Mouse (Mus musculus) kidney, embryonic 16.5 days (tissue): Measurements from ENCODE around the gene Intu. TPM values are rescaled to one million over a fixed set of nuclear protein-coding genes. Genes with fewer than 3 reads are reported as not detected.
A peak's percentile ranks its signal among the peaks of the same experiment; 100 is the strongest.

Experiments
- ATAC-seq: fragments of 200-750 bp; cut with Nextera tagmentation; 2 replicates; pipeline ENCODE4 v1.8.0; 2017; ENCODE audit warnings: moderate TSS enrichment; ENCODE audit not compliant: low FRiP score, low TSS enrichment
- H3K27ac ChIP-seq: fragments of 300-500 bp; sonication (generic); 2 replicates; pipeline ENCODE4 v1.5.1; 2014; ENCODE audit warnings: low read length
- H3K27me3 ChIP-seq: fragments of 300-500 bp; sonication (generic); 2 replicates; pipeline ENCODE4 v1.6.1; 2014; ENCODE audit warnings: low read length, control low read depth, mixed read lengths; ENCODE audit not compliant: insufficient read depth
- H3K36me3 ChIP-seq: fragments of 300-500 bp; sonication (generic); 2 replicates; pipeline ENCODE4 v1.6.1; 2014; ENCODE audit warnings: low read length, control low read depth, mixed read lengths; ENCODE audit not compliant: insufficient read depth
- H3K4me1 ChIP-seq: fragments of 300-500 bp; sonication (generic); 2 replicates; pipeline ENCODE4 v1.6.1; 2014; ENCODE audit warnings: low read length, control low read depth, mixed read lengths; ENCODE audit not compliant: insufficient read depth
- H3K4me2 ChIP-seq: fragments of 300-500 bp; sonication (generic); replicated peaks from 2 replicates; pipeline ENCODE4 v1.6.1; 2014; ENCODE audit warnings: low read depth, low read length
- H3K4me3 ChIP-seq: fragments of 300-500 bp; sonication (generic); 2 replicates; pipeline ENCODE4 v1.5.1; 2014; ENCODE audit warnings: mild to moderate bottlenecking, low read length
- H3K9ac ChIP-seq: fragments of 300-500 bp; sonication (generic); replicated peaks from 2 replicates; pipeline ENCODE4 v1.6.1; 2014; ENCODE audit warnings: low read length
- H3K9me3 ChIP-seq: fragments of 300-500 bp; sonication (generic); 2 replicates; pipeline ENCODE4 v1.6.1; 2016; ENCODE audit warnings: low read length, control low read depth
- WGBS: fragments of 180-500 bp; shearing (Covaris S2); extraction: QIAGEN DNeasy Blood & Tissue Kit; methylation state at CpG from one replicate; pipeline ENCODE4 v1.1.7; 2014; 5-methylcytosine and 5-hydroxymethylcytosine counted together
- polyA plus RNA-seq: library from polyadenylated mRNA; unstranded; fragments of >200 nt; fragmentation: Nextera tagmentation; extraction: Ambion mirVana; gene quantifications from 2 replicates; pipeline ENCODE4 v1.2.1, GENCODE M21; 2015

Intu gene
- polyA plus RNA-seq, 1 experiment from 2014 or later, result 3.1 TPM

GRCm38 (mm10) chr3:40673515-40673914 is 142.4 kb downstream of the Intu start:
- no peak overlapping the region for H3K4me2 ChIP-seq
- H3K9ac ChIP-seq, result no peak overlapping the region
- H3K4me3 ChIP-seq, result no peak overlapping the region
- H3K27ac ChIP-seq, result no peak overlapping the region
- H3K36me3 ChIP-seq, result no peaks in the 10 kb centered on the region
- WGBS, result 78% methylated on average over 1 of the region's 1 CpGs
- ATAC-seq, result no peak
- H3K4me1 ChIP-seq, result no peaks in the 10 kb centered on the region
- no peaks in the 10 kb centered on the region for H3K27me3 ChIP-seq
- H3K9me3 ChIP-seq, result no peaks in the 10 kb centered on the region

GRCm38 (mm10) chr3:40674873-40675405 is 143.9 kb downstream of the Intu start:
- no peak for ATAC-seq
- H3K27ac ChIP-seq, result no peak overlapping the region

GRCm38 (mm10) chr3:40678856-40679255 is 147.8 kb downstream of the Intu start:
- H3K9ac ChIP-seq, result no peak overlapping the region
- H3K27ac ChIP-seq, result no peak overlapping the region
- H3K36me3 ChIP-seq, result 0 out of 2 replicates have a peak, but pooled peaks cover 3% of the 10 kb centered on the region
- no peaks in the 10 kb centered on the region; the same call in 1 of the 2 replicates for H3K4me1 ChIP-seq
- 70% methylated on average over 1 of the region's 1 CpGs for WGBS
- H3K4me2 ChIP-seq, result no peak overlapping the region
- H3K4me3 ChIP-seq, result no peak overlapping the region
- H3K9me3 ChIP-seq, result no peaks in the 10 kb centered on the region
- ATAC-seq, result no peak
- H3K27me3 ChIP-seq, result no peaks in the 10 kb centered on the region

More at GRCm38 (mm10) chr3:40674873-40675405, 143.9 kb downstream of the Intu start:
- H3K4me3 ChIP-seq, result no peak overlapping the region
- no peak overlapping the region for H3K4me2 ChIP-seq
- no peaks in the 10 kb centered on the region for H3K27me3 ChIP-seq
- no peaks in the 10 kb centered on the region for H3K9me3 ChIP-seq
- no peaks in the 10 kb centered on the region for H3K36me3 ChIP-seq
- H3K4me1 ChIP-seq, result no peaks in the 10 kb centered on the region
- no peak overlapping the region for H3K9ac ChIP-seq
- WGBS, result 65% methylated on average over 8 of the region's 8 CpGs

- H3K27ac ChIP-seq, result peak overlapping the region; percentile 6; the same call in 1 of the 2 replicates
- H3K4me2 ChIP-seq, result no peak overlapping the region
- H3K4me3 ChIP-seq, result no peak overlapping the region
- no peak for ATAC-seq
- H3K9me3 ChIP-seq, result no peaks in the 10 kb centered on the region
- H3K36me3 ChIP-seq, result 0 out of 2 replicates have a peak, but pooled peaks cover 3% of the 10 kb centered on the region
- 52% methylated on average over 11 of the region's 11 CpGs for WGBS
- H3K4me1 ChIP-seq, result peaks cover 4% of the 10 kb centered on the region; the same call in 1 of the 2 replicates
- H3K9ac ChIP-seq, result no peak overlapping the region
- H3K27me3 ChIP-seq, result no peaks in the 10 kb centered on the region
Observed at GRCm38 (mm10) chr3:40682404-40682803, 151.3 kb downstream of the Intu start.

- no peaks in the 10 kb centered on the region for H3K27me3 ChIP-seq
- no peak for ATAC-seq
- no peaks in the 10 kb centered on the region for H3K9me3 ChIP-seq
- 0 out of 2 replicates have a peak, but pooled peaks cover 3% of the 10 kb centered on the region for H3K36me3 ChIP-seq
- peaks cover 4% of the 10 kb centered on the region; the same call in 1 of the 2 replicates for H3K4me1 ChIP-seq
- H3K4me3 ChIP-seq, result no peak overlapping the region
- no peak overlapping the region for H3K4me2 ChIP-seq
- no peak overlapping the region for H3K27ac ChIP-seq
- H3K9ac ChIP-seq, result no peak overlapping the region
- 91% methylated on average over 18 of the region's 18 CpGs for WGBS
Observed at GRCm38 (mm10) chr3:40683171-40683570, 152.1 kb downstream of the Intu start.

- ATAC-seq, result peak; percentile 21; the same call in 1 of the 2 replicates
- H3K4me3 ChIP-seq, result no peak overlapping the region
- H3K4me2 ChIP-seq, result no peak overlapping the region
- H3K9ac ChIP-seq, result no peak overlapping the region
- no peaks in the 10 kb centered on the region for H3K27me3 ChIP-seq
- peaks cover 4% of the 10 kb centered on the region; the same call in 1 of the 2 replicates for H3K4me1 ChIP-seq
- no peak overlapping the region for H3K27ac ChIP-seq
- H3K9me3 ChIP-seq, result no peaks in the 10 kb centered on the region
- H3K36me3 ChIP-seq, result 0 out of 2 replicates have a peak, but pooled peaks cover 3% of the 10 kb centered on the region
- WGBS, result 14% methylated on average over 3 of the region's 3 CpGs
Observed at GRCm38 (mm10) chr3:40685855-40686515, 154.9 kb downstream of the Intu start.

GRCm38 (mm10) chr3:40686836-40687235 is 155.8 kb downstream of the Intu start:
- peaks cover 4% of the 10 kb centered on the region; the same call in 1 of the 2 replicates for H3K4me1 ChIP-seq
- H3K36me3 ChIP-seq, result 0 out of 2 replicates have a peak, but pooled peaks cover 5% of the 10 kb centered on the region
- H3K27me3 ChIP-seq, result no peaks in the 10 kb centered on the region
- ATAC-seq, result no peak
- no peak overlapping the region for H3K27ac ChIP-seq
- WGBS, result 54% methylated on average over 9 of the region's 9 CpGs
- H3K4me3 ChIP-seq, result no peak overlapping the region
- H3K9me3 ChIP-seq, result no peaks in the 10 kb centered on the region
- no peak overlapping the region for H3K9ac ChIP-seq
- H3K4me2 ChIP-seq, result no peak overlapping the region

- WGBS, result 86% methylated on average over 3 of the region's 3 CpGs
- no peak for ATAC-seq
- H3K9me3 ChIP-seq, result no peaks in the 10 kb centered on the region
Observed at GRCm38 (mm10) chr3:40687588-40687987, 156.5 kb downstream of the Intu start.

GRCm38 (mm10) chr3:40691566-40691965 is 160.5 kb downstream of the Intu start:
- Histone ChIP-seq H3K27ac (no peak overlapping the region), H3K36me3 (0 out of 2 replicates have a peak, but pooled peaks cover 2% of the 10 kb centered on the region), H3K4me1 (no peaks in the 10 kb centered on the region), H3K27me3 (no peaks in the 10 kb centered on the region), H3K9me3 (no peaks in the 10 kb centered on the region), H3K4me3 (no peak overlapping the region), H3K4me2 (no peak overlapping the region), H3K9ac (no peak overlapping the region)
- 86% methylated on average over 6 of the region's 6 CpGs for WGBS
- ATAC-seq, result no peak

More at GRCm38 (mm10) chr3:40687588-40687987, 156.5 kb downstream of the Intu start:
- Histone ChIP-seq H3K4me3 (no peak overlapping the region), H3K27me3 (no peaks in the 10 kb centered on the region), H3K4me1 (peaks cover 4% of the 10 kb centered on the region; the same call in 1 of the 2 replicates), H3K36me3 (0 out of 2 replicates have a peak, but pooled peaks cover 5% of the 10 kb centered on the region), H3K9ac (no peak overlapping the region), H3K4me2 (no peak overlapping the region), H3K27ac (no peak overlapping the region)

- Histone ChIP-seq H3K36me3 (0 out of 2 replicates have a peak, but pooled peaks cover 2% of the 10 kb centered on the region), H3K4me3 (no peak overlapping the region), H3K9ac (no peak overlapping the region), H3K27ac (no peak overlapping the region), H3K9me3 (no peaks in the 10 kb centered on the region), H3K4me2 (no peak overlapping the region), H3K27me3 (no peaks in the 10 kb centered on the region), H3K4me1 (no peaks in the 10 kb centered on the region)
- ATAC-seq, result no peak
- 85% methylated on average over 10 of the region's 10 CpGs for WGBS
Observed at GRCm38 (mm10) chr3:40693435-40693834, 162.3 kb downstream of the Intu start.
